Mouse (Mus musculus) olfactory bulb, adult 2 months (tissue): Measurements from ENCODE around the gene Mafg. TPM values are rescaled to one million over a fixed set of nuclear protein-coding genes. Genes with fewer than 3 reads are reported as not detected.
"Not testable (repeated sequence)": the region's sequence is repeated elsewhere in the genome, so short reads cannot be mapped to it uniquely, and the experiment has no call there.

ENCODE experiments used
- H3K27ac ChIP-seq: fragments of 200-500 bp; 2 replicates; pipeline ENCODE4 v1.5.1; 2012; ENCODE audit warnings: low read depth, low read length; ENCODE audit not compliant: insufficient read depth
- H3K4me1 ChIP-seq: fragments of 200-500 bp; 2 replicates; pipeline ENCODE4 v1.6.1; 2012; ENCODE audit warnings: low read length; ENCODE audit not compliant: control insufficient read depth, insufficient read depth
- H3K4me3 ChIP-seq: fragments of 200-500 bp; 2 replicates; pipeline ENCODE4 v1.5.1; 2012; ENCODE audit warnings: mild to moderate bottlenecking, low read depth, low read length, moderate library complexity; ENCODE audit not compliant: insufficient read depth
- CTCF ChIP-seq: fragments of 200-500 bp; IDR thresholded peaks from 2 replicates; pipeline ENCODE4 v1.5.1; 2012; ENCODE audit warnings: low read depth, mild to moderate bottlenecking, low read length, moderate library complexity; ENCODE audit not compliant: insufficient read depth
- POLR2A ChIP-seq: fragments of 200-500 bp; IDR thresholded peaks from 2 replicates; pipeline ENCODE4 v1.6.1; 2012; ENCODE audit warnings: mild to moderate bottlenecking, low read depth, low read length, moderate library complexity; ENCODE audit not compliant: insufficient read depth
- WGBS: fragments of 180-500 bp; shearing (Covaris S2); methylation state at CpG from one replicate; pipeline ENCODE4 v1.1.7; 2018; 5-methylcytosine and 5-hydroxymethylcytosine counted together
- polyA plus RNA-seq: library from polyadenylated mRNA; stranded (reverse); fragments of >200 nt; gene quantifications from 2 replicates; pipeline ENCODE4 v1.2.4, GENCODE M21; 2012; ENCODE audit warnings: low replicate concordance; ENCODE audit not compliant: missing spikeins, insufficient read depth, insufficient read length

Gene Mafg
- polyA plus RNA-seq, 1 experiment: not detected

- 93% methylated on average over 3 of the region's 3 CpGs for WGBS
- no peak overlapping the region for H3K4me3 ChIP-seq
- no peak overlapping the region for H3K27ac ChIP-seq
- H3K4me1 ChIP-seq: peaks cover 16% of the 10 kb centered on the region
- no peak for TF ChIP-seq POLR2A
Measured at GRCm38 (mm10) chr11:120600716-120601115, 32.7 kb downstream of the Mafg start.

DNA sequence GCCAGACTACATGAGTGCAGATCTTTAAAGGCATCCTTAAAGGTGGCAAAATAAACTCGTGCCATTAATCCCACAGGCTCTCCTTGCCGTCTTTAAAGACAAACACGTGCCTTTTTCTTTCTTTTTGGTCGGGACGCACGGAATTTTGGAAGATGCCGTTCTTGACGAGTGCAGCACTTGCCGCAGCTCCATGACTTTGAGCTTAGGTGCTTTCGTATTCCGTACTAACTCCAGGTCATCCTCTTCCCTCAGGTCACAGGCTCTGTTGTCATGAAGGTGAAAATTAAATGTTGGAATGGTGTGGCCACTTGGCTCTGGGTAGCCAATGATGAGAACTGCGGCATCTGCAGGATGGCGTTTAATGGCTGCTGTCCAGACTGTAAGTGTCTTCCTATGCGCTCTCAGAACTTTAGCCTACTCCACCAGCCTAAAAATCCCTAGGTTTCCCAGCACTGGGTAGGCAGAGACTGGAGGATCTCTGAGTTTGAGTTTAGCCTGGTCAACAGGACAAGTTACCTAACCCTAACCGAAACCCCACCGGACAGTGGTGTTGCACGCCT is 34.3 kb downstream of the Mafg start:
- WGBS: 39% methylated on average over 17 of the region's 17 CpGs
- TF ChIP-seq CTCF: no peak
- no peak for TF ChIP-seq POLR2A
- H3K27ac ChIP-seq: no peak overlapping the region
- H3K4me3 ChIP-seq: peak overlapping the region; percentile 86
- peaks cover 16% of the 10 kb centered on the region for H3K4me1 ChIP-seq

GRCm38 (mm10) chr11:120598283-120598989 is 35.0 kb downstream of the Mafg start, which contains the start of the genes Alyref and Anapc11:
Gene Alyref, minus strand, starts transcription at chr11:120598365.
Gene Anapc11, plus strand, starts transcription at chr11:120598421.
- no peak within 1 kb of the TSS; the same call in 1 of the 2 replicates for H3K27ac ChIP-seq
- TF ChIP-seq CTCF (no peak), POLR2A (0 out of 2 replicates have a peak, but pooled peaks have one; percentile 58)
- under 1% methylated on average over 88 of the region's 88 CpGs for WGBS
- peaks cover 16% of the 10 kb centered on the region for H3K4me1 ChIP-seq
- peak within 1 kb of the TSS; percentile 86 for H3K4me3 ChIP-seq

GRCm38 (mm10) chr11:120597240-120598235 is 35.9 kb downstream of the Mafg start:
- no peak for TF ChIP-seq CTCF
- no peak for TF ChIP-seq POLR2A
- peak overlapping the region; percentile 86 for H3K4me3 ChIP-seq
- H3K4me1 ChIP-seq: peaks cover 16% of the 10 kb centered on the region
- H3K27ac ChIP-seq: no peak overlapping the region
- 4% methylated on average over 99 of the region's 99 CpGs for WGBS

DNA sequence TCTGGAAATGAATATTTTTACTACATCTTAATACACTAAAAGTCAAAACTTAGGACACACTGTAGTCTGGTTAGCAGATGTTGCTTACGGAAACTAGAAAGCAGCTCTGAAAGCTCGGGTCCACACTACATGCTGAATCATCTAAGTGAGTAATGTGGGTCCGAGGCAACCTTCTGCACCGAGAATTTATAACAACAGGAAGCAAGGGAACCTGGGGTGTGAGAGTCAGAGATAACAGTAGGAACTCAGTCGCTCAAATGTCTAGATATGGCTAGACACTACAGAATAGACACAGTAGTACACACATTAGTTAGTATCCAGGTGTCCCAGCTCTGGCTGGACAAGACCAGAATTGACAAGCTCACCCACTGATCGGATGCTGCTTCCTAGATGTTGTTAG is 44.9 kb downstream of the Mafg start:
- H3K4me1 ChIP-seq: no peaks in the 10 kb centered on the region
- H3K27ac ChIP-seq: no peak overlapping the region
- TF ChIP-seq POLR2A: no peak
- no peak for TF ChIP-seq CTCF
- H3K4me3 ChIP-seq: no peak overlapping the region
- WGBS: 85% methylated on average over 6 of the region's 6 CpGs

DNA sequence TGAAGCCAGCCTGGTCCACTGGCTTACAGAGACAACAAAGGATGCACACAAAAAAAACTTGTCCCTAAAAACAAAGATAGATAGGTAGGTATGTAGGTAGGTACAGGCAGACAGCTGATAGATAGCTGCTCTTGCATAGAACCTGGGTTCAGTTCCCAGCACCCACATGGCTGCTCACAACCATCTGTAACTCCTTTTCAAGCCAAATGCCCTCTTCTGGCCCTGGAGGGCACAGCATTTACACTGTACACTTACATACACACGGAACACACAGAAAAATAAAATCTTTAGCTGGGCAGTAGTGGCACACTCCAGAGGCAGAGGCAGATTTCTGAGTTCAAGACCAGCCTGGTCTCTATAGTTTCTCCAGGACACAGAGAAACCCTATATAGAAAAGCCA is 49.5 kb downstream of the Mafg start:
- TF ChIP-seq POLR2A (no peak), CTCF (no peak)
- Histone ChIP-seq H3K4me1 (peaks cover 20% of the 10 kb centered on the region), H3K4me3 (no peak overlapping the region), H3K27ac (no peak overlapping the region)
- WGBS: 96% methylated on average over 1 of the region's 1 CpGs

DNA sequence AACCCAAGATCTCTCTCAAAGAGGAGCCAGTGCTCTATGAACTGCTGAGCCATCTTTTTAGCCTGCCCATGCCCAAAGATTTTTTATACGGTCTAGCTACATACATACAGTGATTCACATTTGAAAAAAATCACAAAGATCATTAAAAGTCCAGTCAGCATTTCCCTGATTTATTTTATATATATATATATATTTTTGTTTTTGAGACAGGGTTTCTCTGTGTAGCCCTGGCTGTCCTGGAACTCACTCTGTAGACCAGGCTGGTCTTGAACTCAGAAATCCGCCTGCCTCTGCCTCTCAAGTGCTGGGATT is 50.5 kb downstream of the Mafg start:
- H3K27ac ChIP-seq, H3K4me3 ChIP-seq: not testable (repeated sequence)
- WGBS: 97% methylated on average over 2 of the region's 2 CpGs
- peaks cover 20% of the 10 kb centered on the region for H3K4me1 ChIP-seq

DNA sequence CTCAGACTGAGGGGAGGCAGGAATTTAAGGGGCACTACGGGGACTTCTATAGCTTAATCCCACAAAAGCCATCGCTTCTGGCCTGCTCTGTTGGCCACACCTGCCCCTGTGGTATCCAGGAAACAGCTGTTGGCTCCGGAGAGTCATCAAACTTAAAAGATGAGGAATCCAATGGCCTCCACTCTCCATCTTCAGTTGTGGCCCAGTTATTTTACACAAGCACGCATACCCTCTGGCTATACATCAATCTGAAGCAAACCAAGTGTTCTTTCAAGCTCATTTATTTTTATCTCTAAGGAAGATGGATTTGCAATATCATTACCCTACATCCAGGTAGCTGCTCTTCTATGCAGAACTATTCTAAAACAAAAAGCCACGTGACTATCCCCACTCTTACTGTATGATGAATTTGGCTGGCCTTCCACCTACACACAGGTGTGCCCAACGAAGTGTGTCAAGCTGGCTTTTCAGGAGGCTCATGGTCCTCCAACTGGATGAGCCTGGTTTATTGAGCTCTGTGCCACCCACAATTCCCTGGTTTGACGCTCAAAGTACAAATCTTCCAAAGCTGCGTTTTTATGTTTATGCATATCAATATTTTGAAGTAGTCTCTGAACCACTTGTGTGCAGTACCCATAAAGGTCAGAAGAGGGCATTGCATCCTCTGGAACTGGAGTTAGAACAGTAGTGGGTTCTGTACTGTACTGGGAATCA is 51.0 kb downstream of the Mafg start:
- TF ChIP-seq POLR2A: no peak
- no peak for TF ChIP-seq CTCF
- 67% methylated on average over 8 of the region's 8 CpGs for WGBS
- H3K27ac ChIP-seq: peak overlapping the region; percentile 85
- H3K4me3 ChIP-seq: peak overlapping the region; percentile 71
- H3K4me1 ChIP-seq: peaks cover 20% of the 10 kb centered on the region
